Mouse (Mus musculus): ENCODE measurements at regions not wholly inside any gene's neighbourhood (a gene's known extent, or its start where the extent isn't known, plus 50 kb on each side); places are given as distances from the start of the nearest gene placed in this dataset.

- WGBS: 80% methylated on average over 7 of the region's 7 CpGs
- Histone ChIP-seq H3K36me3 (no peaks in the 10 kb centered on the region), H3K4me1 (replicated peaks) (no peaks in the 10 kb centered on the region), H3K27me3 (no peaks in the 10 kb centered on the region), H3K4me2 (no peak overlapping the region), H3K9ac (no peak overlapping the region), H3K27ac (replicated peaks) (0 out of 2 replicates have a peak overlapping the region, but pooled peaks have one; percentile 14), H3K9me3 (no peaks in the 10 kb centered on the region), H3K4me3 (no peak overlapping the region)
- ATAC-seq (ENCODE audit: low FRiP score, low read depth): no peak
These were observed 230.6 kb upstream of the Zic4 start for GRCm38 (mm10) chr9:91131415-91132255.

DNA sequence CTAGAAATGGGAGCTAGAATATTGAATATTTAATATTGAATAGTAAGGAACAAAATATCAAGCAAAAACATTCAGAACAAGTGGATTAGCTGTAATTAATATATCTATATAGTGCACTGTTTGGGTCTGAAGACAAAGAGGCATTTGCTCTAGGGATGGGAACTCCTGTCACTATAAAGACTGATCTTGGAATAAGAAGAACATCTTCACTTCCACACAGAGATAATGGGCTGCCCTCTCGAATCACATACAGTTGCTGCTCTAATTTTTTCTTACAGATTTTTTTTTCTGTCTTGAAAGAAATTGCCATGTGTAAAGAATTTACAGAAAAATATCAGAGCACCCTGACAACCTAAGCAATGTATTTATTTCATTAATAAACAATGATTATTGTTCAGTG lies 229.7 kb upstream of the Zic4 start:
- WGBS: 77% methylated on average over 1 of the region's 1 CpGs
- Histone ChIP-seq H3K4me2 (no peak overlapping the region), H3K36me3 (no peaks in the 10 kb centered on the region), H3K27me3 (no peaks in the 10 kb centered on the region), H3K27ac (replicated peaks) (no peak overlapping the region), H3K4me1 (replicated peaks) (no peaks in the 10 kb centered on the region), H3K4me3 (no peak overlapping the region), H3K9ac (no peak overlapping the region), H3K9me3 (no peaks in the 10 kb centered on the region)
- ATAC-seq (ENCODE audit: low FRiP score, low read depth): no peak

GRCm38 (mm10) chr9:91133256-91133920 lies 228.8 kb upstream of the Zic4 start:
- 90% methylated on average over 3 of the region's 3 CpGs for WGBS
- H3K9ac ChIP-seq: no peak overlapping the region
- no peak overlapping the region for H3K27ac ChIP-seq (replicated peaks)
- H3K4me3 ChIP-seq: no peak overlapping the region
- no peaks in the 10 kb centered on the region for H3K9me3 ChIP-seq
- no peaks in the 10 kb centered on the region for H3K4me1 ChIP-seq (replicated peaks)
- H3K36me3 ChIP-seq: no peaks in the 10 kb centered on the region
- H3K4me2 ChIP-seq: no peak overlapping the region
- H3K27me3 ChIP-seq: no peaks in the 10 kb centered on the region
- no peak for ATAC-seq (ENCODE audit: low FRiP score, low read depth)

DNA sequence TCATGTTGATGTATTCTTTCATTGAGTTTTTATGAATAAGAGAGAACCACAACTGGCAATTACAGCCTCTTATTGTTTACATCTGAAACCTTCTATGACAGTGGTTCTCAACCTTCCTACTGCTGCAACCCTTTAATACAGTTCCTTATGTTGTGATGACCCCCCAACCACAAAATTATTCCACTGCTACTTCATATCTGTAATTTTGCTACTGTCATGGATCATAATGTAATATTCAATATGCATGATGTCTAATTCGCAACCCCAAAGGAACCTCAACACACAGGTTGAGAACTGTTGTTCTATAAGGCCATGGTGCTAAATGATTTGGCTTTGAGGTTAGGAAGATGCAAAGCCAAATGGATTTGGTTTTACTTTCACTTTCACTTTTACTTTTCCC lies 227.9 kb upstream of the Zic4 start:
- H3K4me2 ChIP-seq: 0 out of 2 replicates have a peak overlapping the region, but pooled peaks have one; percentile 5
- H3K27me3 ChIP-seq: no peaks in the 10 kb centered on the region
- no peak overlapping the region for H3K9ac ChIP-seq
- H3K36me3 ChIP-seq: no peaks in the 10 kb centered on the region
- WGBS: 100% methylated on average over 1 of the region's 1 CpGs
- H3K4me1 ChIP-seq (replicated peaks): no peaks in the 10 kb centered on the region
- H3K9me3 ChIP-seq: no peaks in the 10 kb centered on the region
- no peak overlapping the region for H3K4me3 ChIP-seq
- H3K27ac ChIP-seq (replicated peaks): no peak overlapping the region
- no peak for ATAC-seq (ENCODE audit: low FRiP score, low read depth)

DNA sequence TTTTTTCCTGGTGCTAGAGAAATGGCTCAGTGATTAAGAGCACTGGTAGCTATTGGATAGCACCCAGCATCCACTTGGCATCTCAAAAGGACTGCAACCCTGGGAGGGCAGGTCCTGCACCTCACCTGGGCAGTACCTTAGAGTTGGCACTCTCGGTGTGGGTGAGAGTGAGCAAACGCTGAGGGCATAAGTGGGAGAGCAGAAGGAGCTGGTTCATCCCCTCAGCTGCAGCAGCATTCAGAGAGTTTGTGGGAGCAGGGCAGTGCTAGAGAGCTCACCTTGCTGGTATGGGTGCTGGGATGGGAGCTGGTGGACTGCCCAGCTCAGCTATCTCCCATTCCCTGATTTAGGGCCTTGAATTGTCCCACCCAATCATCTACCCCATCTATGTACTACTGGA lies 227.1 kb upstream of the Zic4 start:
- ATAC-seq (ENCODE audit: low FRiP score, low read depth): no peak
- no peak overlapping the region for H3K4me2 ChIP-seq
- no peaks in the 10 kb centered on the region for H3K4me1 ChIP-seq (replicated peaks)
- H3K27me3 ChIP-seq: no peaks in the 10 kb centered on the region
- no peak overlapping the region for H3K4me3 ChIP-seq
- H3K9ac ChIP-seq: no peak overlapping the region
- H3K9me3 ChIP-seq: no peaks in the 10 kb centered on the region
- no peaks in the 10 kb centered on the region for H3K36me3 ChIP-seq
- H3K27ac ChIP-seq (replicated peaks): no peak overlapping the region
- 79% methylated on average over 2 of the region's 2 CpGs for WGBS

DNA sequence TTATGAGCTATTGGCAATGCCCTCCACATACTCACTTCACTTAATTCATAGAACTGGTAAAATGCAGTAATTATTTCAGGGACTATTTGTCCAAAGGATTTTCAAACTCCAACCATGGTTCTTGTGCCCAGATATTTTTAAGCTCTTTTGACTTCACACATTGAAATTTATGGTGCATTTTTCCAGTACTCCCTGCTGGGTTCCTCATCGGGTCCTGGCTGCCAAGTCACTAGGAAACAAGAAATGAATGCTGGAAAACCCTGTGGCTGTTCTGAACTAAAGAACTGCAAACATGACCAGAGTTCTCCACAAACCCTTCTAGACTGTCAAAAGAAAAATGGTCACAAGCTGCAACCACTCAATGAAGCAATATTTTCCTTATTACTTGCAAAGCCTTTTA lies 221.6 kb upstream of the Zic4 start:
- H3K36me3 ChIP-seq: no peaks in the 10 kb centered on the region
- no peaks in the 10 kb centered on the region for H3K9me3 ChIP-seq
- H3K27ac ChIP-seq (replicated peaks): no peak overlapping the region
- 29% methylated on average over 1 of the region's 1 CpGs for WGBS
- no peak for ATAC-seq (ENCODE audit: low FRiP score, low read depth)
- no peak overlapping the region for H3K9ac ChIP-seq
- no peaks in the 10 kb centered on the region for H3K27me3 ChIP-seq
- H3K4me2 ChIP-seq: no peak overlapping the region
- H3K4me1 ChIP-seq (replicated peaks): no peaks in the 10 kb centered on the region
- H3K4me3 ChIP-seq: no peak overlapping the region

- Histone ChIP-seq H3K4me1 (replicated peaks) (no peaks in the 10 kb centered on the region), H3K4me3 (no peak overlapping the region), H3K27me3 (no peaks in the 10 kb centered on the region), H3K4me2 (no peak overlapping the region), H3K9ac (no peak overlapping the region), H3K27ac (replicated peaks) (no peak overlapping the region), H3K36me3 (no peaks in the 10 kb centered on the region), H3K9me3 (no peaks in the 10 kb centered on the region)
- ATAC-seq (ENCODE audit: low FRiP score, low read depth): no peak
- WGBS: 91% methylated on average over 11 of the region's 11 CpGs
These were observed 210.3 kb upstream of the Zic4 start for GRCm38 (mm10) chr9:91151893-91152292.

DNA sequence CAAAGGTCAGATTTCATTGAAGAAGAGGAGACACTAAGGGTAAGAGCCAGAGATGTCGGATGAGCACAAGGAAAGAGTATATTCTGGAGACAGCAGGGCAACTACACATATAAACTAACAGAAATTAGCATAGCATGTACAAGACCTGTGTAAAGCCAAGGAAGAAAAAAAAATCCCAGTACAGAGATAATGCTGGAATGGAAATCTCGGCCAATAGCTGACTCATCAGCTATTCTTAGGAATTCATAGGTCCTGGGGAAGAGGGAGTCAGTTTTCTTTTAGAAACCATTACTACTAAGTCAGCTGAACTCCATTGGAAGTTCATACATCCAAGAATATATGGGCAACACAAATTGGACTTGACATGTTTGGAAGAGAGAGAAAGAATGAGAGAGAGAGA lies 202.9 kb upstream of the Zic4 start:
- no peaks in the 10 kb centered on the region for H3K9me3 ChIP-seq
- no peak overlapping the region for H3K4me2 ChIP-seq
- no peak overlapping the region for H3K27ac ChIP-seq (replicated peaks)
- no peaks in the 10 kb centered on the region for H3K4me1 ChIP-seq (replicated peaks)
- no peak for ATAC-seq (ENCODE audit: low FRiP score, low read depth)
- no peaks in the 10 kb centered on the region for H3K27me3 ChIP-seq
- no peak overlapping the region for H3K9ac ChIP-seq
- H3K36me3 ChIP-seq: no peaks in the 10 kb centered on the region
- WGBS: 89% methylated on average over 2 of the region's 2 CpGs
- H3K4me3 ChIP-seq: no peak overlapping the region

- no peak for ATAC-seq (ENCODE audit: low FRiP score, low read depth)
- no peak overlapping the region for H3K4me2 ChIP-seq
- H3K9ac ChIP-seq: no peak overlapping the region
- no peak overlapping the region for H3K4me3 ChIP-seq
- no peaks in the 10 kb centered on the region for H3K27me3 ChIP-seq
- no peaks in the 10 kb centered on the region for H3K36me3 ChIP-seq
- H3K27ac ChIP-seq (replicated peaks): no peak overlapping the region
- no peaks in the 10 kb centered on the region for H3K9me3 ChIP-seq
- no peaks in the 10 kb centered on the region for H3K4me1 ChIP-seq (replicated peaks)
These were observed 194.3 kb upstream of the Zic4 start for GRCm38 (mm10) chr9:91167871-91168270.

DNA sequence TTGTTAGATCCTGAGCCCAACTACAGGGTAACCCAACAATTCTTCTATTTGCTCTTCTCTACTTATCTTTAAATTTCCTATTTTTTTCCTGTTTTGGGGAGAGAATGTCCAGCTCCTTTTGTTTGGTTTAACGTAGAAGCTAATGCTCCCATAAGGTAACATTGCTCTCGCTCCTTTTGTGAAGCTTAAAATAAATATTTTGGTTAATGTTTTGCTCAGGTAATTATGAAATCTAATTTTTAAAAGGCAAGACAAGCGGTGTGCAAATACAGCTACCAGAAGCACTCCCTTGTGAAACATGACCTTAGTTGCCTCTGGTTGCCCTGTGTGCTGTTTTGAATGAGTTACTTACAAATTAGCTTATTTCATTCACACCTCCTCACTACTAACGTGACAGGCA lies 169.0 kb upstream of the Zic4 start:
- H3K9me3 ChIP-seq: no peaks in the 10 kb centered on the region
- 89% methylated on average over 4 of the region's 4 CpGs for WGBS
- no peaks in the 10 kb centered on the region for H3K27me3 ChIP-seq
- no peak overlapping the region for H3K4me2 ChIP-seq
- no peak for ATAC-seq (ENCODE audit: low FRiP score, low read depth)
- no peaks in the 10 kb centered on the region for H3K36me3 ChIP-seq
- no peak overlapping the region for H3K4me3 ChIP-seq
- H3K4me1 ChIP-seq (replicated peaks): no peaks in the 10 kb centered on the region
- H3K27ac ChIP-seq (replicated peaks): no peak overlapping the region
- H3K9ac ChIP-seq: no peak overlapping the region

DNA sequence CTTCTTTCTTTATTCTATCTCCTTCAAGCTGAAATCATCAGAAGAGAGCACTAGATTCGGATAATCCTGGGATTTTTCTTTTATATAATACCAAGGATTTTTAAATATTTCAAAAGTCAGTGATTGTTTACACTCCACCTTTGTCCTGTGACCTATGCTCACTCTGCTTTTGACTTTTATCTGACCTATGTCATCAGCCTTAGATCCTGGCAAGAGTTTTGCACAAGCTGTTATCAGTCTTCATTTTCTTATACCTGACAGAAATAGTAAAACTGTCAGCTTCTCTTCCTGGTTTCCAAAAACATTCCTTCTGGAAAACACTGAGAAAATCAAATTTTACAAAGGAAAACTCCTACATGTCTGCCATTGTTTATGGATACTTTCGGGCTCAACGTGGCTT lies 168.3 kb upstream of the Zic4 start:
- 84% methylated on average over 3 of the region's 3 CpGs for WGBS

GRCm38 (mm10) chr9:91207281-91207680 lies 154.9 kb upstream of the Zic4 start:
- 64% methylated on average over 2 of the region's 2 CpGs for WGBS
- H3K27ac ChIP-seq (replicated peaks): no peak overlapping the region

More for the DNA sequence above, 168.3 kb upstream of the Zic4 start:
- Histone ChIP-seq H3K9me3 (no peaks in the 10 kb centered on the region), H3K9ac (no peak overlapping the region), H3K27ac (replicated peaks) (no peak overlapping the region), H3K4me3 (no peak overlapping the region), H3K36me3 (no peaks in the 10 kb centered on the region), H3K27me3 (no peaks in the 10 kb centered on the region), H3K4me1 (replicated peaks) (no peaks in the 10 kb centered on the region), H3K4me2 (no peak overlapping the region)
- no peak for ATAC-seq (ENCODE audit: low FRiP score, low read depth)

More at GRCm38 (mm10) chr9:91207281-91207680, 154.9 kb upstream of the Zic4 start:
- no peaks in the 10 kb centered on the region for H3K4me1 ChIP-seq (replicated peaks)
- no peaks in the 10 kb centered on the region for H3K27me3 ChIP-seq
- no peaks in the 10 kb centered on the region for H3K36me3 ChIP-seq
- no peak for ATAC-seq (ENCODE audit: low FRiP score, low read depth)
- H3K9ac ChIP-seq: no peak overlapping the region
- H3K9me3 ChIP-seq: no peaks in the 10 kb centered on the region
- no peak overlapping the region for H3K4me2 ChIP-seq
- H3K4me3 ChIP-seq: no peak overlapping the region
